Mouse (Mus musculus): Measurements from ENCODE around the gene Atg4d.

DNA sequence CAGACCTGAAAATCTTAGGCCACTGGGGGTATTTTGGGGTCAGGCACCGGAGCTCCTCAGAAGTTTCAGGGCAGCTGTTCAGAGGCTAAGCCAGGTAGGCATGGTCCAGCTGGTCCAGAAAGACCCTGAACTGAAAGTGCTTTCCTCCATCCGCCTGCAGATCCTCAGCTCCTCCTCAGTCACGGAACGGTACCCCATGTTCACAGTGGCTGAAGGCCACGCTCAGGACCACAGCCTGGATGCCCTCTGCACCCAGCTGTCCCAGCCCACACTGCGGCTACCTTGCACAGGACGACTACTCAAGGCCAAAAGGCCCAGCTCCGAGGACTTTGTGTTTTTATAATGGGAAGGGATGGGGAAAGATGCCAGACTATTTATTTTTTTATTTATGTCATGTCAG lies 8.0 kb downstream of the Atg4d start:
- no peak for TF ChIP-seq CTCF (IDR thresholded peaks at IDR 0.05; ENCODE audit: control insufficient read depth, insufficient read depth, insufficient replicate concordance, low read depth, low read length)
- no peak for TF ChIP-seq POLR2A (IDR thresholded peaks at IDR 0.05; ENCODE audit: control insufficient read depth, low read depth, low read length)
